Mouse (Mus musculus) forebrain, embryonic 15.5 days (tissue): ENCODE results near the gene Hnrnpab. TPM values are rescaled to one million over a fixed set of nuclear protein-coding genes. Genes with fewer than 3 reads are reported as not detected.

Source experiments
- ATAC-seq: fragments of 200-750 bp; cut with Nextera tagmentation; replicated peaks from 2 replicates; pipeline ENCODE4 v1.8.0; 2017; ENCODE audit warnings: mild to moderate bottlenecking, moderate TSS enrichment, moderate library complexity
- H3K27ac ChIP-seq: fragments of 300-500 bp; sonication (generic); replicated peaks from 2 replicates; pipeline ENCODE4 v1.5.1; 2015; ENCODE audit warnings: mild to moderate bottlenecking, inconsistent platforms
- H3K27me3 ChIP-seq: fragments of 300-500 bp; sonication (generic); 2 replicates; pipeline ENCODE4 v1.6.1; 2015; ENCODE audit warnings: inconsistent platforms
- H3K36me3 ChIP-seq: fragments of 300-500 bp; sonication (generic); 2 replicates; pipeline ENCODE4 v1.6.1; 2015; ENCODE audit warnings: mild to moderate bottlenecking, inconsistent platforms
- H3K4me1 ChIP-seq: fragments of 300-500 bp; sonication (generic); 2 replicates; pipeline ENCODE4 v1.6.1; 2015; ENCODE audit warnings: inconsistent platforms
- H3K4me2 ChIP-seq: fragments of 300-500 bp; sonication (generic); replicated peaks from 2 replicates; pipeline ENCODE4 v1.6.1; 2015; ENCODE audit warnings: mild to moderate bottlenecking, inconsistent platforms
- H3K4me3 ChIP-seq: fragments of 300-500 bp; sonication (generic); 2 replicates; pipeline ENCODE4 v1.5.1; 2015; ENCODE audit warnings: mild to moderate bottlenecking, inconsistent platforms
- H3K9ac ChIP-seq: fragments of 300-500 bp; sonication (generic); replicated peaks from 2 replicates; pipeline ENCODE4 v1.6.1; 2015; ENCODE audit warnings: mild to moderate bottlenecking, inconsistent platforms
- H3K9me3 ChIP-seq: fragments of 300-500 bp; sonication (generic); 2 replicates; pipeline ENCODE4 v1.6.1; 2016; ENCODE audit warnings: inconsistent platforms
- WGBS: fragments of 180-500 bp; shearing (Covaris S2); methylation state at CpG from one replicate; pipeline ENCODE4 v1.1.7; 2015; ENCODE audit warnings: mixed read lengths; 5-methylcytosine and 5-hydroxymethylcytosine counted together
- polyA plus RNA-seq: library from polyadenylated mRNA; unstranded; fragments of >200 nt; fragmentation: Nextera tagmentation; extraction: Ambion mirVana; gene quantifications from 2 replicates; pipeline ENCODE4 v1.2.1, GENCODE M21; 2015

Gene Hnrnpab
- polyA plus RNA-seq, 1 experiment from 2014 or later = 604 TPM

DNA sequence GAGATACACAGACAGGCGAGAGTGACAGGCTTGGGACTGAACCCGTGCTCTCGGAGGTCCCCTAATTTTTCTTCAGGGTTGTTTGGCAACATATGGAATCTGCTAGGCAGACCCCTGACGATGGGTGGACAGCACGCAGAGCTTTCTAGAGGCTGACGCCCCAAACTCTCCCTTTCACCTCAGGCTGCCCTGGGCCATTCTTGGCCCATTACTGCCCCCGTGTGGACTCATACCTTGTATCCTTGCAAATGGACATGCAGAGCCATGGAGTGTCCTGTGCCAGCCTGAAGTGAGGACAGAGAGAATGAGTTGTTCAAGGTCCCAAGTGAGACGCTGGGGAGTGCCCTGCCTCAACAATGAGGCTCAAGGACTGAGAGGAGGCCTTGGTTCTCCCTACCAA, 23.9 kb downstream of the Hnrnpab start:
- Histone ChIP-seq H3K36me3 (peaks cover 15% of the 10 kb centered on the region), H3K4me1 (peaks cover 23% of the 10 kb centered on the region), H3K27ac (no peak overlapping the region), H3K9ac (no peak overlapping the region), H3K4me2 (no peak overlapping the region), H3K27me3 (no peaks in the 10 kb centered on the region), H3K4me3 (no peak overlapping the region), H3K9me3 (no peaks in the 10 kb centered on the region)
- 24% methylated on average over 8 of the region's 8 CpGs for WGBS
- ATAC-seq = no peak

DNA sequence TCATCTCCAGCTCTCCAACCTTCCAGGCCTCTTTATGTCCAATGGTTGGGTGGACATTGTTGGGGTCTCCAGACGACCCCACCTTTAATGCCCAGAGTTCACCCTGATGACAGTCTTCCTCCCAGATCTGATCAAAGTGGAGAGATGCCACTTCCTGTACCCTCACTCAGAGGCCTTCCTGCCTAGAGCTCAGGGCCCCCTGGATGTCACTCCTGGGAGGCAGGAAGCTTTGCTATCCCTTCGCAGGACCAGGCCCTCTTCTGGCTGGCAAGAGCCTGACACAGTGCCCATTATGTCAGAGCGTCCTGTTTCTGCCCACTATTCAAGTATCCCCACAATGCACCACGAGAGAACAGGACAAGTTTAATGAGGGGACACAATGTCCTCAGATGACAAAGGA, 27.6 kb downstream of the Hnrnpab start:
- H3K4me1 ChIP-seq = peaks cover 17% of the 10 kb centered on the region
- H3K27ac ChIP-seq = no peak overlapping the region
- ATAC-seq = no peak
- H3K9ac ChIP-seq = no peak overlapping the region
- H3K4me2 ChIP-seq = no peak overlapping the region
- WGBS = 55% methylated on average over 4 of the region's 4 CpGs
- no peaks in the 10 kb centered on the region for H3K9me3 ChIP-seq
- no peaks in the 10 kb centered on the region for H3K27me3 ChIP-seq
- H3K36me3 ChIP-seq = no peaks in the 10 kb centered on the region
- no peak overlapping the region for H3K4me3 ChIP-seq

DNA sequence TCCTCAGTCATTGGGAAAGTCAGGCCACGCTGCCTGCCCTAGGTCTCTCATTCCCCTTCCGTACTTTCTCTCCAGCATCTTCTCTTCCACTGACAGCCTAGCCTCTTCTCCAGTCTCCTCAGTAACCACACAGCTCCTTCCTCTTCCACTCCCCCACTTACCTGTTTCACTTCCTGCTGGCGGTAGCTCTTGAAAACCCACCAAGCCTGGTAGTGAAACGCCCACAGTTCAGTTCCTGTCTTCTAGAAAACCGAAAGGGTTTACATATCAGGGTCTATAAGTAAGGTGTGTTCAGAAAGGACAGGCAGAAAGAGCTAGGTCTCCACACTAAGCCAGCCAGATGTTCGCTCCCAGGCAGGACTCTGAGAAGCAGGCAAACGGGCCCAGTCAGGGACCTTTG, 29.1 kb downstream of the Hnrnpab start:
- H3K4me1 ChIP-seq = peaks cover 9% of the 10 kb centered on the region; the same call in 1 of the 2 replicates
- no peak overlapping the region for H3K4me2 ChIP-seq
- H3K27me3 ChIP-seq = no peaks in the 10 kb centered on the region
- no peak overlapping the region for H3K4me3 ChIP-seq
- WGBS = 86% methylated on average over 7 of the region's 7 CpGs
- H3K27ac ChIP-seq = no peak overlapping the region
- H3K9ac ChIP-seq = no peak overlapping the region
- no peaks in the 10 kb centered on the region for H3K9me3 ChIP-seq
- no peaks in the 10 kb centered on the region for H3K36me3 ChIP-seq
- ATAC-seq = no peak

GRCm38 (mm10) chr11:51576454-51576853, 30.2 kb downstream of the Hnrnpab start:
- Histone ChIP-seq H3K4me2 (no peak overlapping the region), H3K9ac (no peak overlapping the region), H3K27ac (peak overlapping the region; percentile 3; the same call in 1 of the 2 replicates), H3K36me3 (no peaks in the 10 kb centered on the region), H3K4me1 (peaks cover 9% of the 10 kb centered on the region; the same call in 1 of the 2 replicates), H3K27me3 (no peaks in the 10 kb centered on the region), H3K9me3 (no peaks in the 10 kb centered on the region), H3K4me3 (no peak overlapping the region)
- no peak for ATAC-seq
- 59% methylated on average over 4 of the region's 4 CpGs for WGBS

- Histone ChIP-seq H3K9ac (no peak overlapping the region), H3K27me3 (no peaks in the 10 kb centered on the region), H3K9me3 (no peaks in the 10 kb centered on the region), H3K36me3 (no peaks in the 10 kb centered on the region), H3K27ac (no peak overlapping the region), H3K4me3 (no peak overlapping the region), H3K4me1 (no peaks in the 10 kb centered on the region), H3K4me2 (no peak overlapping the region)
- 87% methylated on average over 4 of the region's 4 CpGs for WGBS
- no peak for ATAC-seq
Observed at GRCm38 (mm10) chr11:51568801-51569200, 37.8 kb downstream of the Hnrnpab start.

GRCm38 (mm10) chr11:51565951-51566350, 40.7 kb downstream of the Hnrnpab start:
- Histone ChIP-seq H3K36me3 (no peaks in the 10 kb centered on the region), H3K9ac (no peak overlapping the region), H3K4me2 (no peak overlapping the region), H3K4me3 (no peak overlapping the region), H3K4me1 (no peaks in the 10 kb centered on the region), H3K27ac (no peak overlapping the region), H3K27me3 (no peaks in the 10 kb centered on the region), H3K9me3 (no peaks in the 10 kb centered on the region)
- WGBS = 90% methylated on average over 6 of the region's 6 CpGs
- no peak for ATAC-seq

- Histone ChIP-seq H3K27ac (no peak overlapping the region), H3K4me2 (no peak overlapping the region), H3K36me3 (no peaks in the 10 kb centered on the region), H3K4me1 (no peaks in the 10 kb centered on the region), H3K9me3 (no peaks in the 10 kb centered on the region), H3K4me3 (no peak overlapping the region), H3K27me3 (no peaks in the 10 kb centered on the region), H3K9ac (no peak overlapping the region)
- ATAC-seq = no peak
- 31% methylated on average over 3 of the region's 3 CpGs for WGBS
Observed at GRCm38 (mm10) chr11:51565062-51565461, 41.6 kb downstream of the Hnrnpab start.

- Histone ChIP-seq H3K4me2 (no peak overlapping the region), H3K4me1 (no peaks in the 10 kb centered on the region), H3K27me3 (no peaks in the 10 kb centered on the region), H3K27ac (no peak overlapping the region), H3K9ac (no peak overlapping the region), H3K4me3 (no peak overlapping the region), H3K36me3 (no peaks in the 10 kb centered on the region), H3K9me3 (no peaks in the 10 kb centered on the region)
- 81% methylated on average over 1 of the region's 1 CpGs for WGBS
- no peak for ATAC-seq
Observed at GRCm38 (mm10) chr11:51563276-51563675, 43.4 kb downstream of the Hnrnpab start.

DNA sequence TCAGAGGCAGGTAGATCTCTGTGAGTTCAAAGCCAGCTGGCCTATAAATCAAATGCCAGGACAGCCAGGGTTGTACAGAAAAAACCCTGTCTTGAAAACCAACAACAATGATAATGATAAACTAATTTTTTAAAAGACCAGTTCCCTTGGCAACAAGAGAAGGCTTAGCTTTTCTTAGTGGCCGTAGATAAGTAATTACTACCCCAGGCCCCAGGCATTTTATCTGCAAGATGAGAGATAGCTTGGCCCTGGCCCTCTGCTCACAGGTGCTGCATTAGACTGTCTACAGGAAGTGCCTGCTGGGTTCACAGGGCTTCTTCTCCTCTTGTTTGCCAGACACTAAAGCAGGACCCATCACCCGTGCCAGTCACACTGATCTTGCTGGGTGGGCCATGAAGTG, 51.6 kb downstream of the Hnrnpab start:
- H3K4me1 ChIP-seq = 0 out of 2 replicates have a peak, but pooled peaks cover 3% of the 10 kb centered on the region
- no peak overlapping the region for H3K27ac ChIP-seq
- H3K4me3 ChIP-seq = no peak overlapping the region
- no peaks in the 10 kb centered on the region for H3K36me3 ChIP-seq
- ATAC-seq = no peak
- no peak overlapping the region for H3K4me2 ChIP-seq
- no peaks in the 10 kb centered on the region for H3K27me3 ChIP-seq
- H3K9ac ChIP-seq = no peak overlapping the region
- no peaks in the 10 kb centered on the region for H3K9me3 ChIP-seq
- WGBS = 69% methylated on average over 2 of the region's 2 CpGs

GRCm38 (mm10) chr11:51554590-51554989, 52.1 kb downstream of the Hnrnpab start:
- WGBS = 72% methylated on average over 10 of the region's 10 CpGs
- Histone ChIP-seq H3K36me3 (no peaks in the 10 kb centered on the region), H3K4me2 (no peak overlapping the region), H3K4me3 (0 out of 2 replicates have a peak overlapping the region, but pooled peaks have one; percentile 11), H3K9me3 (no peaks in the 10 kb centered on the region), H3K9ac (no peak overlapping the region), H3K4me1 (0 out of 2 replicates have a peak, but pooled peaks cover 3% of the 10 kb centered on the region), H3K27me3 (no peaks in the 10 kb centered on the region), H3K27ac (no peak overlapping the region)
- ATAC-seq = no peak

DNA sequence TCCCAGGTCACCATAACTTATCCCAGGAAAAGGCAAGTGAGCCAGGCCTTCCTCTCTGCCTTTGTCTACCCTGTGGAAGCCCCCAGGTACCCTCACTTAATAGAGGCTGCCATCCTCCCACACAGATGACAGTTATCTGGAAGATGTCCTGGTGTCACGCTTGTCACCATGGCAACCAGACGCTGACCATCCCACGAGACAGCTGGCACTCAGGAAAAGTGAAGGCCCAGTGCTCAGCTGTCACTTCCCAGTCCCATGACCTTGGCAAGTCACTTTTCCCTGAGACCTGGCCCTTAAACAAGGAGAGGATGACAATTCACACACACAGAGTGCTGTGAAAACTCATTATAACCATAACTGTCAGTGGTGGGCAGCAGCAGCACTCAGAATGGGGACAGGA, 54.6 kb downstream of the Hnrnpab start:
- WGBS = 63% methylated on average over 3 of the region's 3 CpGs
- no peak overlapping the region for H3K4me2 ChIP-seq
- no peaks in the 10 kb centered on the region for H3K27me3 ChIP-seq
- H3K36me3 ChIP-seq = no peaks in the 10 kb centered on the region
- H3K9ac ChIP-seq = no peak overlapping the region
- H3K9me3 ChIP-seq = no peaks in the 10 kb centered on the region
- no peak for ATAC-seq
- H3K27ac ChIP-seq = no peak overlapping the region
- H3K4me3 ChIP-seq = no peak overlapping the region
- H3K4me1 ChIP-seq = 0 out of 2 replicates have a peak, but pooled peaks cover 3% of the 10 kb centered on the region

DNA sequence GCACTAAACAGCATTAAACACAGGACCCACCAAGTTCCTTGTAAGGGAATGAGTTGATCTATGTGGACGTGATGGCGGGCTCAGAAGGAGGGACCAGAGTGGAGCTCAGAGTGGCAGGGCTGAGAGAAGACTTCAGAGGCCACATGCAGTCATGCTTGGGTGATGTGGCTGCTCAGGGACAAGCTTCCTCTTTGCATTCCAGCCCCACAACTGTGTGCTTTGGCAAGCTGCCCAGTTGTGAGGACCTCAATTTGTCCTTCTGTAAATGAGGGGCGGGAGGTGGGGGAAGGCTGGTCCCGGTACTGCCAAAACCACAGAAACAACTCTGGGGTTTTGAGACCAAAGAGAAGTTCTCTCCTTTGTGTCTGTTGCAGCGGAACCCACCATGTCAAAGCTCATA, 55.4 kb downstream of the Hnrnpab start:
- Histone ChIP-seq H3K9ac (no peak overlapping the region), H3K4me1 (0 out of 2 replicates have a peak, but pooled peaks cover 3% of the 10 kb centered on the region), H3K36me3 (no peaks in the 10 kb centered on the region), H3K4me2 (no peak overlapping the region), H3K9me3 (no peaks in the 10 kb centered on the region), H3K27me3 (no peaks in the 10 kb centered on the region), H3K27ac (no peak overlapping the region), H3K4me3 (no peak overlapping the region)
- no peak for ATAC-seq
- WGBS = 59% methylated on average over 5 of the region's 5 CpGs
